Mouse (Mus musculus) neural tube, embryonic 14.5 days (tissue): Measurements from ENCODE around the gene Hecw1. TPM values are rescaled to one million over a fixed set of nuclear protein-coding genes. Genes with fewer than 3 reads are reported as not detected.
A peak's percentile ranks its signal among the peaks of the same experiment; 100 is the strongest.

ENCODE experiments used
- ATAC-seq: fragments of 200-750 bp; cut with Nextera tagmentation; 2 replicates; pipeline ENCODE4 v1.8.0; 2017; ENCODE audit warnings: low read depth, mild to moderate bottlenecking, moderate TSS enrichment, moderate library complexity
- H3K27ac ChIP-seq: fragments of 300-500 bp; sonication (generic); 2 replicates; pipeline ENCODE4 v1.5.1; 2014; ENCODE audit warnings: low read depth, mild to moderate bottlenecking, control low read depth, low read length, moderate library complexity, mixed read lengths
- H3K27me3 ChIP-seq: fragments of 300-500 bp; sonication (generic); 2 replicates; pipeline ENCODE4 v1.6.1; 2014; ENCODE audit warnings: low read length; ENCODE audit not compliant: control insufficient read depth, insufficient read depth
- H3K36me3 ChIP-seq: fragments of 300-500 bp; sonication (generic); 2 replicates; pipeline ENCODE4 v1.6.1; 2014; ENCODE audit warnings: low read length, mixed read lengths; ENCODE audit not compliant: control insufficient read depth, insufficient read depth
- H3K4me1 ChIP-seq: fragments of 300-500 bp; sonication (generic); 2 replicates; pipeline ENCODE4 v1.6.1; 2014; ENCODE audit warnings: low read length; ENCODE audit not compliant: control insufficient read depth, insufficient read depth
- H3K4me2 ChIP-seq: fragments of 300-500 bp; sonication (generic); 2 replicates; pipeline ENCODE4 v1.6.1; 2014; ENCODE audit warnings: mild to moderate bottlenecking, low read depth, low read length, control low read depth
- H3K4me3 ChIP-seq: fragments of 300-500 bp; sonication (generic); 2 replicates; pipeline ENCODE4 v1.5.1; 2014; ENCODE audit warnings: low read depth, low read length, control low read depth, mixed read lengths
- H3K9ac ChIP-seq: fragments of 300-500 bp; sonication (generic); replicated peaks from 2 replicates; pipeline ENCODE4 v1.6.1; 2014; ENCODE audit warnings: low read depth, mild to moderate bottlenecking, control low read depth, low read length, mixed read lengths
- H3K9me3 ChIP-seq: fragments of 300-500 bp; sonication (generic); 2 replicates; pipeline ENCODE4 v1.6.1; 2016; ENCODE audit warnings: low read length; ENCODE audit not compliant: control insufficient read depth
- WGBS: fragments of 180-500 bp; shearing (Covaris S2); extraction: QIAGEN DNeasy Blood & Tissue Kit; methylation state at CpG from one replicate; pipeline ENCODE4 v1.1.7; 2014; 5-methylcytosine and 5-hydroxymethylcytosine counted together
- polyA plus RNA-seq: library from polyadenylated mRNA; unstranded; fragments of >200 nt; fragmentation: Nextera tagmentation; extraction: Ambion mirVana; gene quantifications from 2 replicates; pipeline ENCODE4 v1.2.1, GENCODE M21; 2014

Hecw1 gene
- polyA plus RNA-seq, 1 experiment from 2014 or later: 55.3 TPM

DNA sequence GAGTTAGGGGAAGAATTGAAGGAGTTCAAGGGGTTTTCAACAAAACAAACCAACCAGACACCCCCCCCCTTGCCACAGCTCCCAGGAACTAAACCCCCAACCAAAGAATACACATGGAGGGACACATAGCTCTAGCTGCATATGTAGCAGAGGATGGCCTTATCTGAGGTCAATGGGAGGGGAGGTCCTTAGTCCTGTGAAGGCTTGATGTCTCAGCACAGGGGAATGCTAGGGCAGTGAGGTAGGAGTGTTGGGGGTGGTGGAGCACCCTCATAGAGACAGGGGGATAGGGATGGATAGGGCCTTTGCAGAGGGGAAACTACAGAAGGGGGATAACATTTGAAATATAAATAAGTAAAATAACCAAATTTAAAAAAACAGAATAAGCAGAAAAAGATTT is 9.1 kb downstream of the Hecw1 start:
- H3K9me3 ChIP-seq: no peaks in the 10 kb centered on the region
- no peak overlapping the region for H3K4me3 ChIP-seq
- H3K27ac ChIP-seq: no peak overlapping the region
- no peaks in the 10 kb centered on the region for H3K27me3 ChIP-seq
- no peak overlapping the region for H3K4me2 ChIP-seq
- no peak for ATAC-seq
- H3K9ac ChIP-seq: no peak overlapping the region
- no peaks in the 10 kb centered on the region for H3K36me3 ChIP-seq
- no peaks in the 10 kb centered on the region for H3K4me1 ChIP-seq

DNA sequence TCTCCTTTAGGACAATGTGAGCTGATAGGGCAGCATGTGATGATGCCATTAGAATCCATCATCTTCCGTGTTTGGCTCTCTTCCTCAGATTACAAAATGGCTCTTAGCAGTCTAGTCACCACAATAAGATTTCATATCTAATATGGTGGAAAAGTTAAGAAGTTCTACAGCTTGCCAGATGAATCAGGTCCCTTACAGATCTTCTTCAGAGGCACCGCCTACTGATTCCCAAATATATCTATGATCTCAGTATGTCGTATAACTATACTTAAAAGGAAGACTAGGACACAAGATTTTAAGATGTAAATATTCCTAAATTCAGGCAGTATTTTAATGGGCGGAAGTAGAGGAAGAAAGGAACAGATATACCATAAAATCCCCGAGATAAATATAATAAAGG is 16.3 kb downstream of the Hecw1 start:
- Histone ChIP-seq H3K36me3 (no peaks in the 10 kb centered on the region), H3K9ac (no peak overlapping the region), H3K4me1 (no peaks in the 10 kb centered on the region), H3K4me2 (no peak overlapping the region), H3K27ac (no peak overlapping the region), H3K27me3 (no peaks in the 10 kb centered on the region), H3K9me3 (no peaks in the 10 kb centered on the region), H3K4me3 (no peak overlapping the region)
- 94% methylated on average over 5 of the region's 5 CpGs for WGBS
- no peak for ATAC-seq

DNA sequence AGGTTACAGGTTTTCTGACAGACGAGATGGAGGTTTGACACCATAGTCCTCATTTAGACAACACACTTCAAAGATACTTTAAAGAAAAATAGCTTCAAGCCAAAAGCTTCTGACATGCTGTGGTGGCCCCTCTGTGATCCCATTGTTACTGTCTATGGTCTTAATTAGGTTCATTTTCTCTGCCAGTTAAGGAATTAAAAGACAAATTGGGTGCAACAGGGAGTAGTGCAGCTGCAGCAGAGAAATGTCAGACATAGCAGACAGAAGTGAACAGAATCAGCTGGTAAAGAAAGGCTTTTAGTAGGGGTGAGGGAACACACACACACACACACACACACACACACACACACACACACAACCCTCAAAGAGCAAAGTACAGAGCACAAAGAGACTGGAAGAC is 22.8 kb downstream of the Hecw1 start:
- H3K36me3 ChIP-seq: no peaks in the 10 kb centered on the region
- 33% methylated on average over 1 of the region's 1 CpGs for WGBS
- no peak overlapping the region for H3K4me3 ChIP-seq
- no peaks in the 10 kb centered on the region for H3K4me1 ChIP-seq
- no peaks in the 10 kb centered on the region for H3K27me3 ChIP-seq
- no peak overlapping the region for H3K4me2 ChIP-seq
- H3K9ac ChIP-seq: no peak overlapping the region
- no peak overlapping the region for H3K27ac ChIP-seq
- no peaks in the 10 kb centered on the region for H3K9me3 ChIP-seq
- no peak for ATAC-seq

DNA sequence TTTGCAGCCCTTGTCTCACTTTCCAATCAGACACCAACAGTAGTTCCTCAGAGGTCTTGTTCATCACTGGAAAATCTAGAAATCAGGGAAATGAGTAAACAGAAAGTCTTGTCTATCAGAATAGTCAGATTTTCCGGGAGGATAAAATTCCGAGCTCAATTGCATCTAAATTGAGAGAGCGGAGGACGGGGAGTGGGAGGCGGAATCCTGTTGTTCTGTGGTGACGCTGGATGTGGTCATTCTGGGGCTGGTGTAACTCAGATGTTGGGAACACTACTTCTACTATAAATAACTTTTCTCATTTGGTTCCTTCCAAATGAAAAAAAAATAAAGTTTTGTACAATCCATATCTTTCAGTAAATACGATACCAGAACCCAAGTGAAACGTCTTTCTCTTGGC is 24.2 kb downstream of the Hecw1 start:
- H3K36me3 ChIP-seq: no peaks in the 10 kb centered on the region
- H3K9ac ChIP-seq: no peak overlapping the region
- H3K4me2 ChIP-seq: no peak overlapping the region
- no peaks in the 10 kb centered on the region for H3K4me1 ChIP-seq
- 89% methylated on average over 8 of the region's 8 CpGs for WGBS
- H3K27ac ChIP-seq: no peak overlapping the region
- H3K27me3 ChIP-seq: no peaks in the 10 kb centered on the region
- no peak overlapping the region for H3K4me3 ChIP-seq
- H3K9me3 ChIP-seq: no peaks in the 10 kb centered on the region
- no peak for ATAC-seq

DNA sequence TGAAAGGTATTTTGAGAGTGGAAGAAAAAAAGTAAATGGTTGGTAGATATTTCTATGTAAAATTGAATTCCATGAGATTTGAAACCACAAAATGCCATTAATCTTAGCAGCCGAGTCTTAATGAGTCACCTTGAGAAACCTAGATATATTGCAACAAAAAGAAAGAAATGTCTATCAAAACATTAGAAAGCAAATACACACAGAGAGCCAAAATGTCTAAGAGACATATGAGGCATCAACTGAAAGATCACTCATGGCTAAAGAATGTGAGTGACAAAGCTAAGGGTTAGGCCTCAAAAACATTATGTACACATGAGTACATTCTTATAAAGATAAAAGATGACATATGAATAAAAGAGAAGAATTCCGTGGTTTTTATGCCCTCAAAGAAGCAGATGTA is 26.1 kb downstream of the Hecw1 start:
- Histone ChIP-seq H3K36me3 (no peaks in the 10 kb centered on the region), H3K4me2 (no peak overlapping the region), H3K4me1 (no peaks in the 10 kb centered on the region), H3K9me3 (no peaks in the 10 kb centered on the region), H3K9ac (no peak overlapping the region), H3K27me3 (no peaks in the 10 kb centered on the region), H3K27ac (no peak overlapping the region), H3K4me3 (no peak overlapping the region)
- no peak for ATAC-seq
- WGBS: 82% methylated on average over 2 of the region's 2 CpGs

DNA sequence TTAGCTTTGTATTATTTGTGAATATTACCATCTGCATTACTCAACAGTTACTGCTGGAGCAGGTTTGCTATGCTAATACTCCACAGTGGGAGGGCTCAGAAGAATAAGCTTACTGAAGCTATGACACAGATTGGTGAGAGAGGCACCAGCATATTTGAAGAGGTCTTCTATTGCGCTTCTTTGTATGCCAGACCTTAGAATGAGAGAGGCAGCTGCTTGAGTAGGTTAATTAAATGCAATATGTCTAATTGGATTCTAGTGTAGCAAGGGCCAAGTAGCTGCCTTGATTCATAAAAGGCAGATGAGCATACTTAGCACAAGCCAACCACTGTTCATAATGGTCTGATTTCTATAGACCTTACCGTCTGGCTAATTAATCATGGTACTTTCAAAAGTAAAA is 35.2 kb downstream of the Hecw1 start:
- no peaks in the 10 kb centered on the region for H3K27me3 ChIP-seq
- H3K4me2 ChIP-seq: no peak overlapping the region
- H3K27ac ChIP-seq: no peak overlapping the region
- ATAC-seq: peak; percentile 62
- no peaks in the 10 kb centered on the region for H3K9me3 ChIP-seq
- no peak overlapping the region for H3K9ac ChIP-seq
- H3K4me1 ChIP-seq: no peaks in the 10 kb centered on the region
- H3K4me3 ChIP-seq: no peak overlapping the region
- H3K36me3 ChIP-seq: no peaks in the 10 kb centered on the region
- WGBS: 64% methylated on average over 2 of the region's 2 CpGs

DNA sequence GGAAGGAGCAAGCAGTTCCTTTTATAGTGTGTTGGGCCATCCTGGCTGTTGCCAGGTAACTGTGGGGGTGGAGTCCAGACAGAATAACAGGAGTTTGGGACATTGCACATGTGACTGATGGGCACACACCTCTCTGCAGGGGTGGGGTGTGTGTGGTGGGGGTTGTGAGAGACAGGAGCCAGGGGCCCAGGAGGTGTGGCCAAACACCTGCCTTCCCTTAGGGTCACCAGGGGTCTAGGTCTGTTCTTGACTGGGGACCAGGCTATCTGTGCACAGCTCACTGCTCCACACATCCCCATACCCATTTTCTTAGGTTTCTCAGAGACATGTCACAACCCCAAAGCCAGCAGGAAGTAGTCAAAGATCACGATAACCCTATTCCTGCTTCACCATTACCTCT is 51.9 kb downstream of the Hecw1 start:
- Histone ChIP-seq H3K4me2 (no peak overlapping the region), H3K9ac (no peak overlapping the region), H3K27ac (no peak overlapping the region), H3K36me3 (no peaks in the 10 kb centered on the region), H3K9me3 (no peaks in the 10 kb centered on the region), H3K4me3 (no peak overlapping the region), H3K27me3 (no peaks in the 10 kb centered on the region), H3K4me1 (no peaks in the 10 kb centered on the region)
- peak; percentile 49; the same call in 1 of the 2 replicates for ATAC-seq
- WGBS: 88% methylated on average over 1 of the region's 1 CpGs

DNA sequence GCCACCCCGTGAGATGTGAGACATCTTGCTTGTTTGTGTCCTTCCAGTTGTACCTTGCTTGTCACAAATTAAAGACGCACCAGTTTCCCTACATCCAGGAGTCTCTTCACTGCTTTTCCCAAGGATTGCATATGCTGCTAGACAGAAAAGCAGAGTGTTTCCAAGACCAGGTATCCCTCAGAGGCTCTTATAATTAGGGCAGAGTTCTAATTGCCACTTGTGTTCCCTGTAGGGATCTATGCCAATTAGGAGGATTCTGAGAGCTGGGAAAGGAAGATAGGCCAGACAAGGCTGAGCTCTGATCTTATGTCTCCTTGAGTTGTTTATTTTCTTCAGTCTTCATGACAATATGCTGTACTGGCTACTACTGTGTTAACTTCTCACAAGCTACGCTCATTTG is 55.5 kb downstream of the Hecw1 start:
- Histone ChIP-seq H3K4me3 (no peak overlapping the region), H3K27ac (no peak overlapping the region), H3K36me3 (no peaks in the 10 kb centered on the region), H3K4me1 (no peaks in the 10 kb centered on the region), H3K9me3 (no peaks in the 10 kb centered on the region), H3K9ac (no peak overlapping the region), H3K4me2 (no peak overlapping the region), H3K27me3 (no peaks in the 10 kb centered on the region)
- no peak for ATAC-seq
- WGBS: 86% methylated on average over 3 of the region's 3 CpGs

DNA sequence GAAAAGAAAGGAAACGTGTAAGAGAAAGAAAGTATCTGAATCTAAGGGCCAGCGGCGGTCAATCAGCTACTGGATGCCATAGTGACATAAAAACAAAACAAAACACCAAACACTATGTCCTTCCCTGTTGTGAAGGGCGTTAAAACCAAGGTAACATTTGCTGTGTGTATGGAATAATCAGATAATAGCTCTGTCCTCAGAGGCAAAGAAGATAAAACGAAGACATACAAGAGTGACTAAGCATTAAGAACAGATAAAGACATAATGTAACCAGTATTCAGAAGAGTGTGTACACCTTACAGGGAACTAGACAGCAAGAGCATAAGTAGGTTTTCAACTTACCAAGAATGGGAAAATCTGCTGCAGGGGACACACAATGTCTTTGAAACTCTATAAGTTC is 62.0 kb downstream of the Hecw1 start:
- no peak overlapping the region for H3K4me3 ChIP-seq
- H3K9ac ChIP-seq: no peak overlapping the region
- H3K27me3 ChIP-seq: no peaks in the 10 kb centered on the region
- no peaks in the 10 kb centered on the region for H3K36me3 ChIP-seq
- H3K9me3 ChIP-seq: no peaks in the 10 kb centered on the region
- WGBS: 91% methylated on average over 5 of the region's 5 CpGs
- no peak overlapping the region for H3K4me2 ChIP-seq
- ATAC-seq: no peak
- no peaks in the 10 kb centered on the region for H3K4me1 ChIP-seq
- no peak overlapping the region for H3K27ac ChIP-seq

DNA sequence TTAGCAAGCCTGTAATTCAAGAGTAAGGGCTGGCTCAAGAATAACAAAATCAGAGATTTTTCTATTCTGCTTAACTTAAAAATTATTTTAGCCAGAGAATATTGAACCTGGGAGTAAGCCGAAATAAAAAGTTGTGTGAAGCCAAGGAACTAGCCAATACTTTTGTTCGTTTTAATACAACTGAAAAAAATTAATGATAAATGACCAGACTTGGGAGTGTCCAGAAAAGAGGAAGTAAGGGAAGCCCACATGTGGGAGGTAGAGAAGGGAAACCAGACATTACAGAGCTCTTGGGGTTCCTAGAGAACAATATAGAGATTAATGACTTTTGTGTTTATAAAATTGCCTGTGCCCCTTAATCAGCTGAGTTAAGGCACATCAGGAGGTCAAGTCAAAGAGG is 66.0 kb downstream of the Hecw1 start:
- H3K4me2 ChIP-seq: no peak overlapping the region
- WGBS: 88% methylated on average over 2 of the region's 2 CpGs
- no peak for ATAC-seq
- H3K27me3 ChIP-seq: no peaks in the 10 kb centered on the region
- H3K4me3 ChIP-seq: no peak overlapping the region
- no peak overlapping the region for H3K27ac ChIP-seq
- H3K36me3 ChIP-seq: no peaks in the 10 kb centered on the region
- H3K9ac ChIP-seq: no peak overlapping the region
- no peaks in the 10 kb centered on the region for H3K9me3 ChIP-seq
- H3K4me1 ChIP-seq: no peaks in the 10 kb centered on the region
